Comparison of ENCODE assay signal across 16 mouse cellular contexts in the genomic region with DNA sequence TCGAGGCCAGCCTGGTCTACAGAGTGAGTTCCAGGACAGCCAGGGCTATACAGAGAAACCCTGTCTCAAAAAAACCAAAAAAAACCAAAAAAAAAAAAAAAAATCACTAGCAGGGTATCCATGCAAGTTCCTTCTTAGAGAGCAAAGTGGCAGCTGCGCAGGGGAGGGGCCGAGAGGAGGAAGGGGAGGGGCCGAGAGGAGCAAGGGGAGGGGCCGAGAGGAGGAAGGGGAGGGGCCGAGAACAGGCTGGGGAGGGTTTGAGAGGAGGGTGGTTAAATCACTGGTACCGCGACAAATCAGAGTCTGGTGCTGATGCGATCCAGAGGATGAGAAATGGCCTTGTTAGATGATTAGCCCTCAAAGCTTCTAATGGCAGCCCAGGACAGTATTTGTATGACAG. TPM values are rescaled to one million over a fixed set of nuclear protein-coding genes. Genes with fewer than 3 reads are reported as not detected.
"Had no signal": no experiment of that assay in that cellular context is flagged by ENCODE, and none has a peak within 500 bp of the region (broad histone marks: within the 10 kb centered on the region; RNA-seq: fewer than 3 reads in every experiment).

No protein-coding gene starts in this region.

- H3K36me3 ChIP-seq: midbrain, embryonic 13.5 days; midbrain, embryonic 15.5 days; neural tube, embryonic 12.5 days; stomach, embryonic 15.5 days had no signal

- DNase-seq: lung, adult 18-20 months; lung, embryonic 14.5 days; lung, postnatal 10 days; lung, postnatal 4 days; right cerebral cortex, postnatal 14 days; thymus, adult 18-20 months; thymus, postnatal 14 days; thymus, postnatal 36 days had no signal

- H3K4me3 ChIP-seq: megakaryocyte, embryonic 14.5 days; midbrain, embryonic 13.5 days; midbrain, embryonic 15.5 days; neural tube, embryonic 12.5 days; stomach, embryonic 15.5 days had no signal

- H3K27ac ChIP-seq: midbrain, embryonic 13.5 days; midbrain, embryonic 15.5 days; neural tube, embryonic 12.5 days; stomach, embryonic 15.5 days; stomach, postnatal 0 days had no signal

- H3K9ac ChIP-seq: lung, embryonic 14.5 days; midbrain, embryonic 13.5 days; midbrain, embryonic 15.5 days; neural tube, embryonic 12.5 days; stomach, embryonic 15.5 days had no signal

- H3K27me3 ChIP-seq: megakaryocyte, embryonic 14.5 days; midbrain, embryonic 13.5 days; midbrain, embryonic 15.5 days; neural tube, embryonic 12.5 days; stomach, embryonic 15.5 days had no signal

- H3K9me3 ChIP-seq: midbrain, embryonic 15.5 days; neural tube, embryonic 12.5 days; stomach, embryonic 15.5 days had no signal

- ATAC-seq: midbrain, embryonic 13.5 days; midbrain, embryonic 15.5 days had no signal

- H3K4me1 ChIP-seq: megakaryocyte, embryonic 14.5 days; stomach, embryonic 15.5 days had no signal

RNA-seq across cellular contexts. Expression of a gene that starts 43.2 kb away (rescaled TPM):
- polyA plus RNA-seq: lung, embryonic 14.5 days had no signal

RNA-seq across cellular contexts. Expression of a gene that starts 52.1 kb away (rescaled TPM):
- total RNA-seq: monocyte, adult 5-6 weeks; neutrophil, adult 5-6 weeks had no signal
